Mouse (Mus musculus): ENCODE measurements around the gene Zfp69. TPM values are rescaled to one million over a fixed set of nuclear protein-coding genes. Genes with fewer than 3 reads are reported as not detected.

Zfp69 gene
- polyA plus RNA-seq, 1 experiment from 2014 or later, result 8.9 TPM

GRCm38 (mm10) chr4:120968486-120968885 lies 17.0 kb upstream of the Zfp69 start:
- 91% methylated on average over 9 of the region's 9 CpGs for WGBS
- Histone ChIP-seq H3K36me3 (ENCODE audit: poor library complexity, severe bottlenecking) (peaks cover 41% of the 10 kb centered on the region), H3K9me3 (replicated peaks) (no peaks in the 10 kb centered on the region), H3K4me2 (no peak overlapping the region), H3K27ac (no peak overlapping the region), H3K4me3 (no peak overlapping the region), H3K27me3 (no peaks in the 10 kb centered on the region), H3K4me1 (no peaks in the 10 kb centered on the region), H3K9ac (no peak overlapping the region)
- ATAC-seq, result no peak

- H3K4me3 ChIP-seq, result no peak overlapping the region
- ATAC-seq, result no peak
- peaks cover 10% of the 10 kb centered on the region for H3K4me1 ChIP-seq
- H3K27me3 ChIP-seq, result no peaks in the 10 kb centered on the region
- H3K36me3 ChIP-seq (ENCODE audit: poor library complexity, severe bottlenecking), result no peaks in the 10 kb centered on the region
- no peak overlapping the region for H3K9ac ChIP-seq
- H3K4me2 ChIP-seq, result no peak overlapping the region
- H3K9me3 ChIP-seq (replicated peaks), result no peaks in the 10 kb centered on the region
- WGBS, result 93% methylated on average over 1 of the region's 1 CpGs
- no peak overlapping the region for H3K27ac ChIP-seq
Observed at GRCm38 (mm10) chr4:120955586-120955985, 4.1 kb upstream of the Zfp69 start.

GRCm38 (mm10) chr4:120953667-120954066 lies 2.2 kb upstream of the Zfp69 start:
- Histone ChIP-seq H3K9ac (no peak overlapping the region), H3K4me1 (peaks cover 11% of the 10 kb centered on the region), H3K27ac (no peak overlapping the region), H3K27me3 (no peaks in the 10 kb centered on the region), H3K4me2 (no peak overlapping the region), H3K9me3 (replicated peaks) (no peaks in the 10 kb centered on the region), H3K4me3 (no peak overlapping the region), H3K36me3 (ENCODE audit: poor library complexity, severe bottlenecking) (no peaks in the 10 kb centered on the region)
- ATAC-seq, result no peak
- 68% methylated on average over 1 of the region's 1 CpGs for WGBS

- no peaks in the 10 kb centered on the region for H3K9me3 ChIP-seq (replicated peaks)
- H3K27me3 ChIP-seq, result no peaks in the 10 kb centered on the region
- no peak overlapping the region for H3K4me2 ChIP-seq
- H3K36me3 ChIP-seq (ENCODE audit: poor library complexity, severe bottlenecking), result no peaks in the 10 kb centered on the region
- whole genome bisulfite sequencing, result 77% methylated on average over 4 of the region's 4 CpGs
- no peak overlapping the region for H3K27ac ChIP-seq
- H3K9ac ChIP-seq, result no peak overlapping the region
- H3K4me1 ChIP-seq, result peaks cover 11% of the 10 kb centered on the region
- H3K4me3 ChIP-seq, result no peak overlapping the region
- no peak for ATAC-seq
Observed at GRCm38 (mm10) chr4:120953038-120953437, 1.5 kb upstream of the Zfp69 start.

- H3K27ac ChIP-seq, result 0 out of 2 replicates have a peak overlapping the region, but pooled peaks have one; percentile 26
- H3K27me3 ChIP-seq, result no peaks in the 10 kb centered on the region
Observed at GRCm38 (mm10) chr4:120952163-120952562, 664 bp upstream of the Zfp69 start.

GRCm38 (mm10) chr4:120950763-120951427 lies 604 bp downstream of the Zfp69 start:
- H3K27ac ChIP-seq, result peak overlapping the region; percentile 77
- WGBS, result 6% methylated on average over 20 of the region's 20 CpGs
- H3K9ac ChIP-seq, result peak overlapping the region; percentile 89
- H3K4me3 ChIP-seq, result peak overlapping the region; percentile 83
- H3K36me3 ChIP-seq (ENCODE audit: poor library complexity, severe bottlenecking), result peaks cover 8% of the 10 kb centered on the region; the same call in 1 of the 2 replicates
- H3K4me1 ChIP-seq, result peaks cover 11% of the 10 kb centered on the region
- no peaks in the 10 kb centered on the region for H3K9me3 ChIP-seq (replicated peaks)
- 0 out of 2 replicates have a peak, but pooled peaks have one; percentile 9 for ATAC-seq
- peak overlapping the region; percentile 80 for H3K4me2 ChIP-seq
- H3K27me3 ChIP-seq, result no peaks in the 10 kb centered on the region

More at GRCm38 (mm10) chr4:120952163-120952562, 664 bp upstream of the Zfp69 start:
- Histone ChIP-seq H3K9me3 (replicated peaks) (no peaks in the 10 kb centered on the region), H3K4me1 (peaks cover 11% of the 10 kb centered on the region), H3K9ac (peak overlapping the region; percentile 89), H3K4me2 (peak overlapping the region; percentile 80), H3K36me3 (ENCODE audit: poor library complexity, severe bottlenecking) (no peaks in the 10 kb centered on the region), H3K4me3 (peak overlapping the region; percentile 83)
- ATAC-seq, result peak; percentile 2; the same call in 1 of the 2 replicates
- 61% methylated on average over 6 of the region's 6 CpGs for WGBS

- WGBS, result 93% methylated on average over 3 of the region's 3 CpGs
Observed at GRCm38 (mm10) chr4:120948938-120949337, 2.6 kb downstream of the Zfp69 start.

GRCm38 (mm10) chr4:120935006-120935405 lies 16.5 kb downstream of the Zfp69 start:
- H3K9ac ChIP-seq, result no peak overlapping the region
- H3K4me2 ChIP-seq, result no peak overlapping the region
- H3K27ac ChIP-seq, result no peak overlapping the region
- no peaks in the 10 kb centered on the region for H3K9me3 ChIP-seq (replicated peaks)
- WGBS, result 90% methylated on average over 3 of the region's 3 CpGs
- H3K4me1 ChIP-seq, result no peaks in the 10 kb centered on the region
- H3K36me3 ChIP-seq (ENCODE audit: poor library complexity, severe bottlenecking), result 0 out of 2 replicates have a peak, but pooled peaks cover 13% of the 10 kb centered on the region
- H3K27me3 ChIP-seq, result no peaks in the 10 kb centered on the region
- H3K4me3 ChIP-seq, result no peak overlapping the region
- ATAC-seq, result no peak

More at GRCm38 (mm10) chr4:120948938-120949337, 2.6 kb downstream of the Zfp69 start:
- H3K9me3 ChIP-seq (replicated peaks), result no peaks in the 10 kb centered on the region
- no peak for ATAC-seq
- H3K27ac ChIP-seq, result no peak overlapping the region
- H3K4me3 ChIP-seq, result no peak overlapping the region
- no peaks in the 10 kb centered on the region for H3K27me3 ChIP-seq
- no peak overlapping the region for H3K4me2 ChIP-seq
- no peak overlapping the region for H3K9ac ChIP-seq
- H3K36me3 ChIP-seq (ENCODE audit: poor library complexity, severe bottlenecking), result peaks cover 8% of the 10 kb centered on the region; the same call in 1 of the 2 replicates
- H3K4me1 ChIP-seq, result peaks cover 11% of the 10 kb centered on the region

- WGBS, result 94% methylated on average over 18 of the region's 18 CpGs
- ATAC-seq, result no peak
- Histone ChIP-seq H3K9ac (no peak overlapping the region), H3K27me3 (no peaks in the 10 kb centered on the region), H3K4me3 (no peak overlapping the region), H3K27ac (no peak overlapping the region), H3K9me3 (replicated peaks) (no peaks in the 10 kb centered on the region), H3K36me3 (ENCODE audit: poor library complexity, severe bottlenecking) (0 out of 2 replicates have a peak, but pooled peaks cover 13% of the 10 kb centered on the region), H3K4me2 (no peak overlapping the region), H3K4me1 (no peaks in the 10 kb centered on the region)
Observed at GRCm38 (mm10) chr4:120930736-120931135, 20.8 kb downstream of the Zfp69 start.

- Histone ChIP-seq H3K27ac (no peak overlapping the region), H3K4me1 (peaks cover 11% of the 10 kb centered on the region), H3K9me3 (replicated peaks) (no peaks in the 10 kb centered on the region), H3K27me3 (no peaks in the 10 kb centered on the region), H3K9ac (no peak overlapping the region), H3K4me3 (no peak overlapping the region), H3K36me3 (ENCODE audit: poor library complexity, severe bottlenecking) (0 out of 2 replicates have a peak, but pooled peaks cover 10% of the 10 kb centered on the region), H3K4me2 (no peak overlapping the region)
- 90% methylated on average over 3 of the region's 3 CpGs for WGBS
- no peak for ATAC-seq
Observed at GRCm38 (mm10) chr4:120928686-120929085, 22.8 kb downstream of the Zfp69 start.

GRCm38 (mm10) chr4:120925386-120925785 lies 26.1 kb downstream of the Zfp69 start:
- H3K4me2 ChIP-seq, result peak overlapping the region; percentile 71
- H3K27ac ChIP-seq, result peak overlapping the region; percentile 90
- ATAC-seq, result peak; percentile 29; the same call in 1 of the 2 replicates
- peak overlapping the region; percentile 84 for H3K9ac ChIP-seq
- H3K27me3 ChIP-seq, result no peaks in the 10 kb centered on the region
- WGBS, result 14% methylated on average over 3 of the region's 3 CpGs
- H3K4me3 ChIP-seq, result peak overlapping the region; percentile 68
- H3K4me1 ChIP-seq, result peaks cover 20% of the 10 kb centered on the region
- peaks cover 26% of the 10 kb centered on the region for H3K36me3 ChIP-seq (ENCODE audit: poor library complexity, severe bottlenecking)
- H3K9me3 ChIP-seq (replicated peaks), result no peaks in the 10 kb centered on the region; the same call in 1 of the 2 replicates

- peak; percentile 99 for ATAC-seq
- peak within 1 kb of the TSS; percentile 71 for H3K4me2 ChIP-seq
- H3K4me1 ChIP-seq, result peaks cover 20% of the 10 kb centered on the region
- peak within 1 kb of the TSS; percentile 68 for H3K4me3 ChIP-seq
- no peaks in the 10 kb centered on the region for H3K27me3 ChIP-seq
- no peaks in the 10 kb centered on the region; the same call in 1 of the 2 replicates for H3K9me3 ChIP-seq (replicated peaks)
- H3K9ac ChIP-seq, result peak within 1 kb of the TSS; percentile 84
- WGBS, result under 1% methylated on average over 33 of the region's 33 CpGs
- H3K27ac ChIP-seq, result peak within 1 kb of the TSS; percentile 90
- peaks cover 31% of the 10 kb centered on the region for H3K36me3 ChIP-seq (ENCODE audit: poor library complexity, severe bottlenecking)
Observed at GRCm38 (mm10) chr4:120924554-120925299, 26.8 kb downstream of the Zfp69 start, which contains the start of gene Exo5. Gene Exo5 (minus strand): TSS chr4:120925017.
